Mouse (Mus musculus) hindbrain, postnatal 0 days (tissue): ENCODE measurements around the gene Ska3. TPM values are rescaled to one million over a fixed set of nuclear protein-coding genes. Genes with fewer than 3 reads are reported as not detected.

Source experiments
- ATAC-seq: fragments of 200-750 bp; cut with Nextera tagmentation; 2 replicates; pipeline ENCODE4 v1.8.0; 2017; ENCODE audit warnings: mild to moderate bottlenecking, moderate TSS enrichment, moderate library complexity
- DNase-seq: peaks from one replicate; pipeline ENCODE4 v3.0.0-alpha.2; 2015; ENCODE audit warnings: low spot score
- H3K27ac ChIP-seq: fragments of 300-500 bp; sonication (generic); 2 replicates; pipeline ENCODE4 v1.5.1; 2014; ENCODE audit warnings: mild to moderate bottlenecking
- H3K27me3 ChIP-seq: fragments of 300-500 bp; sonication (generic); 2 replicates; pipeline ENCODE4 v1.6.1; 2014; ENCODE audit warnings: low read length, mixed read lengths; ENCODE audit not compliant: insufficient read depth
- H3K36me3 ChIP-seq: fragments of 300-500 bp; sonication (generic); 2 replicates; pipeline ENCODE4 v1.6.1; 2014; ENCODE audit warnings: low read length, mixed read lengths; ENCODE audit not compliant: insufficient read depth
- H3K4me1 ChIP-seq: fragments of 300-500 bp; sonication (generic); 2 replicates; pipeline ENCODE4 v1.6.1; 2014; ENCODE audit warnings: antibody characterized with exemption, low read length, mixed read lengths; ENCODE audit not compliant: insufficient read depth
- H3K4me2 ChIP-seq: fragments of 300-500 bp; sonication (generic); 2 replicates; pipeline ENCODE4 v1.6.1; 2014; ENCODE audit warnings: low read depth, mild to moderate bottlenecking, low read length, moderate library complexity, mixed read lengths
- H3K4me3 ChIP-seq: fragments of 300-500 bp; sonication (generic); 2 replicates; pipeline ENCODE4 v1.5.1; 2014; ENCODE audit warnings: low read length
- H3K9ac ChIP-seq: fragments of 300-500 bp; sonication (generic); replicated peaks from 2 replicates; pipeline ENCODE4 v1.6.1; 2014; ENCODE audit warnings: mild to moderate bottlenecking, low read length, moderate library complexity, mixed read lengths
- H3K9me3 ChIP-seq: fragments of 300-500 bp; sonication (generic); 2 replicates; pipeline ENCODE4 v1.6.1; 2016; ENCODE audit warnings: low read length, mixed read lengths
- CTCF ChIP-seq: IDR thresholded peaks from 2 replicates; pipeline ENCODE4 v1.5.1; 2016; ENCODE audit warnings: antibody characterized with exemption, control low read depth, low read depth
- WGBS: fragments of 180-500 bp; shearing (Covaris S2); extraction: QIAGEN DNeasy Blood & Tissue Kit; methylation state at CpG from one replicate; pipeline ENCODE4 v1.1.7; 2014; 5-methylcytosine and 5-hydroxymethylcytosine counted together
- polyA plus RNA-seq: library from polyadenylated mRNA; unstranded; fragments of >200 nt; fragmentation: Nextera tagmentation; extraction: Ambion mirVana; gene quantifications from 2 replicates; pipeline ENCODE4 v1.2.1, GENCODE M21; 2015
- total RNA-seq: library from RNA; depleted of rRNA; stranded (reverse); fragments of >200 nt; gene quantifications from 2 replicates; pipeline ENCODE4 v1.2.3, GENCODE M21; 2014

The Ska3 gene
- total and polyA plus RNA-seq, 2 experiments from 2014 or later, result 6.6 to 8.3 TPM

GRCm38 (mm10) chr14:57835157-57835556 lies 9.2 kb upstream of the Ska3 start:
- H3K36me3 ChIP-seq, result peaks cover 28% of the 10 kb centered on the region; the same call in 1 of the 2 replicates
- H3K4me2 ChIP-seq, result no peak overlapping the region
- no peak overlapping the region for H3K27ac ChIP-seq
- H3K9ac ChIP-seq, result no peak overlapping the region
- H3K9me3 ChIP-seq, result no peaks in the 10 kb centered on the region
- no peak overlapping the region for H3K4me3 ChIP-seq
- no peaks in the 10 kb centered on the region for H3K27me3 ChIP-seq
- TF ChIP-seq CTCF, result no peak
- 94% methylated on average over 10 of the region's 10 CpGs for WGBS
- no peak for ATAC-seq
- DNase-seq, result no peak
- no peaks in the 10 kb centered on the region for H3K4me1 ChIP-seq

DNA sequence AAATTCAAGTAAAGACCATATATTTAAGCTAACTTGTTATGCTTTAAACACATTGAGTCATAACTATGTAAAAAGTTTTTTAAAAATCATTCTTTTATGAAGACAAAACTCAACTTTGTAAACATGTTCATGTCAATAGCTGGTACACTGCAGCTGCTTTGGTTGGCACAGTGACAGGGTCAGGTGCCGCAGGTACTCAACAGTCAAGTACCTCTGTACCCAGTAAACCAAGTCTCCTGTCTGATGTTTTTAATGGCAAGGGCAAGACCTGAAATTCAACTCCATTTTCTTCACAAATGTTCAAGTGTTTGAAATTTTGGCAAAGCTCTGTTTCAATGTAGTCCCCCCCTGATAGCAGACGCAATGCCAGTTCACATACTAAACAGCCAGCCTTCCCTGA lies 7.5 kb upstream of the Ska3 start:
- H3K27ac ChIP-seq, result no peak overlapping the region
- H3K9ac ChIP-seq, result no peak overlapping the region
- no peak for TF ChIP-seq CTCF
- H3K27me3 ChIP-seq, result no peaks in the 10 kb centered on the region
- H3K9me3 ChIP-seq, result no peaks in the 10 kb centered on the region
- DNase-seq, result no peak
- WGBS, result 95% methylated on average over 2 of the region's 2 CpGs
- ATAC-seq, result no peak
- no peaks in the 10 kb centered on the region for H3K4me1 ChIP-seq
- H3K36me3 ChIP-seq, result peaks cover 23% of the 10 kb centered on the region; the same call in 1 of the 2 replicates
- H3K4me3 ChIP-seq, result no peak overlapping the region
- no peak overlapping the region for H3K4me2 ChIP-seq

- H3K4me2 ChIP-seq, result peak overlapping the region; percentile 81
- no peaks in the 10 kb centered on the region for H3K27me3 ChIP-seq
- TF ChIP-seq CTCF, result peak; percentile 33; the same call in 1 of the 2 replicates
- DNase-seq, result no peak
- peak overlapping the region; percentile 83 for H3K9ac ChIP-seq
- H3K9me3 ChIP-seq, result no peaks in the 10 kb centered on the region
- peak overlapping the region; percentile 94; the same call in 1 of the 2 replicates for H3K27ac ChIP-seq
- peak overlapping the region; percentile 81; the same call in 1 of the 2 replicates for H3K4me3 ChIP-seq
- no peak for ATAC-seq
- WGBS, result 68% methylated on average over 1 of the region's 1 CpGs
- H3K4me1 ChIP-seq, result peaks cover 5% of the 10 kb centered on the region; the same call in 1 of the 2 replicates
- H3K36me3 ChIP-seq, result no peaks in the 10 kb centered on the region; the same call in 1 of the 2 replicates
These were observed 1.3 kb upstream of the Ska3 start for GRCm38 (mm10) chr14:57827284-57827683.

DNA sequence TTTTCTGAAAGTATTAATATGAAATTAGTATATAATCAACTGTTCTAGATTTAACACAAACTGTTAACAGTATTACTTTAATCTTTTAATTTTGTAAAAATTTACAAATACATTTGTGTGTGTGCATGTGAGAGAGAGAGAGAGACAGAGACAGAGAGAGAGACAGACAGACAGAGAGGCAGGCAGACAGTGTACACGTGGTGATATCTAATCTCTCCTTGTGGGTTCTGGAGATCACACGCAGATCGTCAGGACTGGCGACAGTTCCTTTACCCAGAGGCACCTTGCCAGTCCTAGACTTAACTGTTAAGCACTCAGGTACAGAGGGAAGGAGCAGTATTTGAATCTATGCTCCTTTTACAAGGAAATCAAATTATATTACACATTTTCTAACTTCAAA lies 5.1 kb downstream of the Ska3 start:
- ATAC-seq, result no peak
- 86% methylated on average over 4 of the region's 4 CpGs for WGBS
- Histone ChIP-seq H3K4me2 (no peak overlapping the region), H3K4me1 (no peaks in the 10 kb centered on the region), H3K36me3 (no peaks in the 10 kb centered on the region), H3K27ac (no peak overlapping the region), H3K4me3 (no peak overlapping the region), H3K9me3 (no peaks in the 10 kb centered on the region), H3K27me3 (no peaks in the 10 kb centered on the region), H3K9ac (no peak overlapping the region)
- TF ChIP-seq CTCF, result no peak
- no peak for DNase-seq

DNA sequence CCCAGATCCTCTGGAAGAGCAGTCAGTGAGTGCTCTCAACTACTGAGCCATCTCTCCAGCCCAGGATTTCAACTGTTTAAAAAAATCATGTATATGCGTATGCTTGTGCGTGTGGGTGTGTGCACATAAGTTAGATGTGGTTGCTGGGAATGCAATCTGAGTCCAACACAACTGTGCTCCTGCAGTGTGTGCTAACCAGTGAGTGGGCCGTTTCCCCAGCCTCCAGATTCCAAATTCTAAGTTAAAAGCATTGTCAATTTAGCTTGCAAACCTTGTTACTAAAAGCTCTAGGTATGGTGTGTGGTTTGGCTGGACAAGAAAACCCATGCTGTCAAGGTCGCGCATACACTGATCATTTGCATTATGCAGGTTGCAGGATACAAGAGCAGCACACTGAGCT lies 14.1 kb downstream of the Ska3 start:
- Histone ChIP-seq H3K4me1 (no peaks in the 10 kb centered on the region), H3K27me3 (no peaks in the 10 kb centered on the region), H3K4me3 (no peak overlapping the region), H3K9ac (no peak overlapping the region), H3K27ac (no peak overlapping the region), H3K4me2 (no peak overlapping the region), H3K9me3 (no peaks in the 10 kb centered on the region), H3K36me3 (no peaks in the 10 kb centered on the region)
- ATAC-seq (no peak), DNase-seq (no peak)
- no peak for TF ChIP-seq CTCF
- WGBS, result 94% methylated on average over 5 of the region's 5 CpGs

DNA sequence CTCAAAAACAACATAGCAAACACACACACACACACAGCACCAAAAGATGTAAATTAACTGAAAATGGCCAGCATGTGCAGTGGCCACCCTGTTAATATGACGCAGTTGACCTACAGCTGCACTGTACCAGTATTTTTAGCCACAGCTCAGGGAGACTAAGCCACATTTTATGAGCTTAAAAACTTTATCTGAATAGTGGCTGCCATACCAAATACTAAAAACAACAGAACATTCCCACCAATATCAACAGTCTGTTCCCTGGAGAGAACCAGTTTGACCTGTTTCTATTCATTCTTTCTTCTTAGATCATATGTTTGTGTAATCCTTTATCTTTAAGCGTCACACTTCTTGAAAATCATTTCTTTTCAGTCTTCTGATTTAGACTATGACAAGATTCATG lies 15.1 kb downstream of the Ska3 start:
- DNase-seq, result no peak
- Histone ChIP-seq H3K4me1 (no peaks in the 10 kb centered on the region), H3K4me3 (no peak overlapping the region), H3K36me3 (peaks cover 4% of the 10 kb centered on the region; the same call in 1 of the 2 replicates), H3K27ac (no peak overlapping the region), H3K27me3 (no peaks in the 10 kb centered on the region), H3K4me2 (no peak overlapping the region), H3K9ac (no peak overlapping the region), H3K9me3 (no peaks in the 10 kb centered on the region)
- WGBS, result 96% methylated on average over 2 of the region's 2 CpGs
- TF ChIP-seq CTCF, result no peak
- no peak for ATAC-seq

- no peaks in the 10 kb centered on the region for H3K9me3 ChIP-seq
- DNase-seq (peak; percentile 46), ATAC-seq (no peak)
- H3K4me3 ChIP-seq, result no peak overlapping the region
- peaks cover 17% of the 10 kb centered on the region; the same call in 1 of the 2 replicates for H3K36me3 ChIP-seq
- H3K27ac ChIP-seq, result no peak overlapping the region
- no peak overlapping the region for H3K9ac ChIP-seq
- WGBS, result 67% methylated on average over 5 of the region's 5 CpGs
- TF ChIP-seq CTCF, result peak; percentile 64
- no peaks in the 10 kb centered on the region for H3K4me1 ChIP-seq
- no peaks in the 10 kb centered on the region for H3K27me3 ChIP-seq
- H3K4me2 ChIP-seq, result no peak overlapping the region
These were observed 17.4 kb downstream of the Ska3 start for GRCm38 (mm10) chr14:57808558-57808957.
